Mouse (Mus musculus) naive thymus-derived CD4-positive, alpha-beta T cell, adult 5 months (primary cell): Measurements from ENCODE around the gene Mmaa. TPM values are rescaled to one million over a fixed set of nuclear protein-coding genes. Genes with fewer than 3 reads are reported as not detected.

ENCODE experiments used
- polyA plus RNA-seq: library from polyadenylated mRNA; unstranded; fragments of 100-300 nt; shearing (Covaris generic); gene quantifications from one replicate; pipeline ENCODE4 v1.2.1, GENCODE M21; 2017

Gene Mmaa
- polyA plus RNA-seq, result 5.2 TPM

DNA sequence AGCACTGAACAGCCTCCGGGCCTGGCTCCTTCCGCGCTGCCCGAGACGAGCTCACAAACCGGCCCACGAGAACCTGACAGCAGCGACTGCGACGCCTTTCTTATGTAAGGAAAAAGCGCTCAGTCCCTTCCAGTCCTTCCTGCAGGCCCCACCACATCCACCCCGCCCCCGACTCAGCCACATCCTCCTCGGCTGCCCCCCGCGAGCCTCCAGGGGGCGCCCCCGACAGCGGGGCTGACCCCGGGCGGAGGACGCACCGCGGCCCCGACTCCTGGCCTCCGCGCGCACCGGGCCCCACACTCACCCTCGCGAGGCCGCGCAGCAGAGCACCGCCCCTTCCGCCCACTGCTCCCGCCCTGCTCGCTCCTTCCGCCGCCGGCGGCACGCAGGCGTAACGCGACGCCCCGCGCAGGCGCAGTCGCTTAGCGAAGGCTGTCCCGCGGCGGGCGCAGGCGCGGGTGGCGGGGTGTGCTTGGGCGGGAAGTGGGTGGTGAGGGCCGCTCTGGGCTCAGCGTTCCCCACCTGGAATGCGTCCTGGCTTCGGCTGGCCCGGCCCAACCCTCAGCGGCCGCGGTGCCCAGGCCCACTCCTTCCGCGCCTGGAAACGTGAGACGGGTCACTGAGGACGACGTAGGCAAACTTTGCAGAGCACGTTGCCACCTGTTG is at the start of gene Mmaa:
Mmaa (minus strand) TSS at position 328 of the 666 bp plus-strand sequence.

DNA sequence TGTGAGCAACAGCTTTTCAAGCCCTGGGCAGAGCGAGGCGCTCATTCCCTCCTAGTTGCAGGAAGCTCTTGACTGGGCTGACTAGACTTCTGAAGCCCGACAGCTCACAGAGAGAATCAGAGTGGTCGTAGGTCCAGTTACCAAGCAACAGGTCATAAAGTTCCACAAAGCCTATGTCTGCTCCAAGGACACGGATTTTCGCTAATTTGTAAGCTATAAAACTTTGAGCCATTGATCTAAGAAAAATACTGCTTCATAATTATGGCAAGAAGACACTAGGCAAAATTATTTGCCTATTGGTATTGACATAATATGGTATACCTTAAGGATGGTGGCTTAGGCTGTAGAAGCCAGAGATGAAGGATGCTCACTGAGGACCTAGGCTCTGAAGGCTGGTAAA is 46.3 kb downstream of the Mmaa start, which contains the start of gene 1700011L22Rik:
1700011L22Rik (minus strand) TSS at position 101 of the 400 bp plus-strand sequence.

Other genes with a start within 250 kb of the Mmaa start
- not detected for gene 1700011L22Rik, start 46.4 kb downstream of the Mmaa start, polyA plus RNA-seq
- 37.8 TPM for gene Smad1, start 104.6 kb upstream of the Mmaa start, polyA plus RNA-seq